Comparison of ENCODE assay signal across 9 mouse cellular contexts in genomic region chr11:100287024-100287423, GRCm38 (mm10). TPM values are rescaled to one million over a fixed set of nuclear protein-coding genes. Genes with fewer than 3 reads are reported as not detected.
DNase-seq lines count a peak whose midpoint lies in the region; ATAC-seq and TF ChIP-seq lines count a peak whose summit lies in the region.
"Had no signal": no experiment of that assay in that cellular context is flagged by ENCODE, and none has a peak within 500 bp of the region (broad histone marks: within the 10 kb centered on the region; RNA-seq: fewer than 3 reads in every experiment).

No protein-coding gene starts in this region.

- no peak for TF ChIP-seq CTCF in hindbrain, postnatal 0 days (IDR thresholded peaks at IDR 0.05; ENCODE audit: low read depth)

- H3K9ac ChIP-seq in hindbrain, embryonic 16.5 days (ENCODE audit: low read depth, low read length), result 0 out of 2 replicates have a peak overlapping the region, but pooled peaks have one; percentile 43
- H3K9ac ChIP-seq in hindbrain, postnatal 0 days (replicated peaks; ENCODE audit: low read length), result no peak overlapping the region
- H3K9ac ChIP-seq: heart, embryonic 13.5 days had no signal

- intact Hi-C loops in heart, postnatal 36 days (cut with DNase I), result no loop called here

- no peaks in the 10 kb centered on the region for H3K36me3 ChIP-seq in hindbrain, embryonic 16.5 days (ENCODE audit: control insufficient read depth, insufficient read depth, low read length)
- H3K36me3 ChIP-seq in hindbrain, postnatal 0 days (ENCODE audit: insufficient read depth, low read length), result no peaks in the 10 kb centered on the region
- H3K36me3 ChIP-seq: heart, embryonic 13.5 days had no signal

- H3K4me2 ChIP-seq in hindbrain, embryonic 16.5 days (ENCODE audit: low read length), result no peak overlapping the region
- H3K4me2 ChIP-seq in hindbrain, postnatal 0 days (ENCODE audit: low read depth, low read length), result no peak overlapping the region
- H3K4me2 ChIP-seq: heart, embryonic 13.5 days had no signal

- no peak overlapping the region for H3K4me3 ChIP-seq in hindbrain, embryonic 16.5 days (ENCODE audit: low read length)
- no peak overlapping the region for H3K4me3 ChIP-seq in hindbrain, postnatal 0 days (ENCODE audit: low read length)
- H3K4me3 ChIP-seq: heart, embryonic 13.5 days had no signal

- no peaks in the 10 kb centered on the region for H3K9me3 ChIP-seq in hindbrain, embryonic 16.5 days (ENCODE audit: control insufficient read depth, low read length)
- no peaks in the 10 kb centered on the region for H3K9me3 ChIP-seq in hindbrain, postnatal 0 days (ENCODE audit: low read length)
- H3K9me3 ChIP-seq: heart, embryonic 13.5 days had no signal

- no peaks in the 10 kb centered on the region for H3K4me1 ChIP-seq in hindbrain, embryonic 16.5 days (ENCODE audit: control insufficient read depth, insufficient read depth, low read depth, low read length)
- no peaks in the 10 kb centered on the region for H3K4me1 ChIP-seq in hindbrain, postnatal 0 days (ENCODE audit: insufficient read depth, low read length)

- no peaks in the 10 kb centered on the region for H3K27me3 ChIP-seq in hindbrain, embryonic 16.5 days (replicated peaks; ENCODE audit: control insufficient read depth, insufficient read depth, low read length)
- no peaks in the 10 kb centered on the region for H3K27me3 ChIP-seq in hindbrain, postnatal 0 days (ENCODE audit: insufficient read depth, low read length)

- H3K27ac ChIP-seq in hindbrain, embryonic 16.5 days (ENCODE audit: low read depth, low read length), result no peak overlapping the region
- H3K27ac ChIP-seq in hindbrain, postnatal 0 days, result no peak overlapping the region
- H3K27ac ChIP-seq: heart, embryonic 13.5 days had no signal

- 30% methylated on average over 10 of the region's 10 CpGs for WGBS in hindbrain, embryonic 16.5 days
- 24% methylated on average over 10 of the region's 10 CpGs for WGBS in hindbrain, postnatal 0 days

- no peak for ATAC-seq in hindbrain, embryonic 16.5 days
- no peak for ATAC-seq in hindbrain, postnatal 0 days

- no peak for DNase-seq in hindbrain, postnatal 0 days (ENCODE audit: low spot score)
- peak; percentile 49 for DNase-seq in brain, adult 2 months (ENCODE audit: low read depth, low spot score)
- DNase-seq in heart, postnatal 36 days, result peak; percentile 57 to 62
- peak; percentile 31 for DNase-seq in ovary, postnatal 10 days (ENCODE audit: low spot score)
- DNase-seq in MN1 (ENCODE audit: low spot score), result no peak
- DNase-seq in thymus, postnatal 36 days, result no peak
- no peak for DNase-seq in retina, postnatal 1 day

RNA-seq across cellular contexts. Expression of gene Krt42, which starts 17.4 kb away (rescaled TPM):
- not detected in 2 replicates for polyA plus RNA-seq in hindbrain, embryonic 16.5 days (2015; fragmentation: Nextera tagmentation; extraction: Ambion mirVana)
- total RNA-seq in hindbrain, postnatal 0 days (2014; rRNA removed), result not detected in 2 replicates
- polyA plus RNA-seq in hindbrain, postnatal 0 days (2015; fragmentation: Nextera tagmentation; extraction: Ambion mirVana), result 0.23 TPM in 1 of 2 replicates, not detected in the other
- not detected for total RNA-seq in heart, postnatal 36 days (2021)
- polyA plus RNA-seq: heart, embryonic 13.5 days had no signal

RNA-seq across cellular contexts. Expression of gene Krt17, which starts 26.2 kb away (rescaled TPM):
- polyA plus RNA-seq in hindbrain, embryonic 16.5 days (2015; fragmentation: Nextera tagmentation; extraction: Ambion mirVana), result 0.36 and 0.70 TPM in 2 replicates
- 0.40 and 1.0 TPM in 2 replicates for total RNA-seq in hindbrain, postnatal 0 days (2014; rRNA removed)
- polyA plus RNA-seq in hindbrain, postnatal 0 days (2015; fragmentation: Nextera tagmentation; extraction: Ambion mirVana), result 1.1 and 1.2 TPM in 2 replicates
- total RNA-seq in heart, postnatal 36 days (2021), result not detected

RNA-seq across cellular contexts. Expression of gene Eif1, which starts 32.7 kb away (rescaled TPM):
- 1,208 and 1,248 TPM in 2 replicates for polyA plus RNA-seq in hindbrain, embryonic 16.5 days (2015; fragmentation: Nextera tagmentation; extraction: Ambion mirVana)
- total RNA-seq in hindbrain, postnatal 0 days (2014; rRNA removed), result 74.1 and 76.5 TPM in 2 replicates
- 1,309 and 1,318 TPM in 2 replicates for polyA plus RNA-seq in hindbrain, postnatal 0 days (2015; fragmentation: Nextera tagmentation; extraction: Ambion mirVana)
- 1,000 to 10,000 TPM; 1,603 to 1,774 TPM for total RNA-seq in heart, postnatal 36 days (2021)

RNA-seq across cellular contexts. Expression of gene Krt16, which starts 38.3 kb away (rescaled TPM):
- polyA plus RNA-seq in hindbrain, embryonic 16.5 days (2015; fragmentation: Nextera tagmentation; extraction: Ambion mirVana), result not detected in 2 replicates
- total RNA-seq in hindbrain, postnatal 0 days (2014; rRNA removed), result not detected in 2 replicates
- not detected in 2 replicates for polyA plus RNA-seq in hindbrain, postnatal 0 days (2015; fragmentation: Nextera tagmentation; extraction: Ambion mirVana)
- not detected for total RNA-seq in heart, postnatal 36 days (2021)
- polyA plus RNA-seq: heart, embryonic 13.5 days had no signal

RNA-seq across cellular contexts. Expression of gene Gast, which starts 47.2 kb away (rescaled TPM):
- 0.52 TPM in 1 of 2 replicates, not detected in the other for polyA plus RNA-seq in hindbrain, embryonic 16.5 days (2015; fragmentation: Nextera tagmentation; extraction: Ambion mirVana)
- total RNA-seq in hindbrain, postnatal 0 days (2014; rRNA removed), result not detected in 2 replicates
- 0.45 and 0.73 TPM in 2 replicates for polyA plus RNA-seq in hindbrain, postnatal 0 days (2015; fragmentation: Nextera tagmentation; extraction: Ambion mirVana)
- total RNA-seq in heart, postnatal 36 days (2021), result not detected
- polyA plus RNA-seq: heart, embryonic 13.5 days had no signal

Comparison
In these comparisons a context has a peak if more than half of its experiments do, and no peak if none do; other contexts are left out.
1. DNase-seq: peak in brain, adult 2 months (single experiment), heart, postnatal 36 days (2 of 2) and ovary, postnatal 10 days (single experiment); none in hindbrain, postnatal 0 days (single experiment), MN1 (single experiment), thymus, postnatal 36 days (0 of 2) and retina, postnatal 1 day (single experiment).
2. RNA of gene Eif1, which starts 32.7 kb away (total RNA-seq): 1,603 to 1,774 TPM in heart, postnatal 36 days; 74.1 to 76.5 TPM in hindbrain, postnatal 0 days; every median in the first group is over 10 times any median in the second.